Mouse (Mus musculus) adrenal gland, adult 18-20 months (tissue): ENCODE measurements around the gene Ubash3b. TPM values are rescaled to one million over a fixed set of nuclear protein-coding genes. Genes with fewer than 3 reads are reported as not detected.

Experiments
- DNase-seq, 2 experiments: peaks; one replicate each; pipeline ENCODE4 v3.0.0; 2021 to 2022; ENCODE audit warnings: low spot score in 2 of 2
- total RNA-seq, 2 experiments: library from RNA; stranded (reverse); gene quantifications; 1 replicate in 1 of 2; 2 replicates in 1 of 2; pipeline ENCODE4 v1.2.3; 2021

Gene Ubash3b
- total RNA-seq, 2 experiments from 2014 or later: 2.0 to 2.7 TPM

DNA sequence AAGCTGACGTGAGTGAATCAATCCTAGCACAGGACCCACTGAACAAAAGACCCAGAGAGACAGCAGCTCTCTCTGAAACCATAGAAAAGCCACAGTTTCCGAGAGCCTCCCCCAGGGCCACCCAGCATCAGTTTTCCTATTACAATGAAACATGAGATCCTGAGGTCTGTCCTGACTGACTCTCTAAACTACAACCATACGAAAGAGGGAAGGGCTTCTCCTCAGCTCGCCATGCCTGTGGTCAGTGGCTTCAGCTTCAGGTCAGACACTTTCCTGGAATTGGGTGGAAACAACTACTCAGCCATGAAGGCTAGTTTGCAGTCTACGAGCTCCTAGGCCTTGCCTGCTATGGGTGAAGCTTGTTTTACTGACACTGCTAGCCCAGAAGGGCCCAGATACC is 62.4 kb downstream of the Ubash3b start:
- no peak for DNase-seq

DNA sequence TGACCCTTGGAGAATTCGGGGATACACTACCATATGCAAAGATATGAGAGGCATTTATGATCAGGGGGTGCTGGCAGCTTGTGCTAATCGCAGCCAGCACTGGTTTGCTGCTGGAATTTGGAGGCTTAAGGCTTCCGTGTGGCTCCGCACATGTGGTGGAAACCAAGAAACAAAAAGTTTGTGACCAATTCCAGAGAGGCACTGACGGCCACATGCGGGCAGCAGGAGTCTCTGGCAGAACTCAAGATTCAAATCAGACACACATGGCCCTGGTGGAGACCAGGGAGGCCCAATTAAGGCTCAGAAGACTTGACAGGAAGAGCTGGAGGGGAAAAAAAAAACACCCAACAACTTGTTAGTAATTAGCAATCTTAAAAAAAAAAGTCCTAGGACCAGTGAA is 63.4 kb downstream of the Ubash3b start:
- DNase-seq: no peak

DNA sequence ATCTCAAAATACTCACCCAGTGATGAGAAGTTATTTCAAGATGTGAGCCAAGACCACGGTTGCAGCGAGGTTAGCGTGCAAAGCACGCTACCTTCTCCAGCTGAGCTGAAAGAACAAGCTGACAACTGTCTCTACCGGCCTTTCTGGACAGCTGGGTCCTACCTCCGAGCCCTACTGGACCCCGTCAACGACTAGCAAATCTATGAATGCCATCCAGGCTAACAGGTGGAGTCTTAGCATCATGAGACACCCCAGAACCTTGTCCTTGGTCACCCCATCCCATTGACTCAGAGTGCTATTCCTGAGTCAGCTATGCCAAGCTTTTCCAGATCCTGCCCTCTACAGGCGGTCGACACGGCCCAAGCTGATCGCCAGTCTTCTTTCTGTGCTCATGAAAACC is 69.5 kb downstream of the Ubash3b start:
- no peak for DNase-seq

DNA sequence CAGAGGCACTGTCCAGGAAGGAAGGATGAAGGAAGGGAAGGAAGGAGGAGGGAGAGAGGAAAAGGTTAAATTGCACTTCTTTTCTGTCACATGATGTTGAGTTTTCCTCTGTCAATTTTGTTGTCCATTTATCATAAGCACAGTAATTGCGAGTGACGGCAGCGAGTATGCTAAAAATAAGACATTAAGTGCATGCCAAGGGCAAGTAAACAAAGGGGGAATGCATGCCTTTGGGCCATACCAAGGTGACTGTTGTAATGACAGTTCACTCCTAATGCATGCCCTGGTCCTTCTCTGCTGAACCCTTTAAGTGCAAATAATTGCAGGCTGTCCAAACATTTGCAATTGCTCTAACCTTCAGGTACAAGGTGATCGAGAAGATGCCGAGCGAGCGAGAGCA is 70.3 kb downstream of the Ubash3b start:
- DNase-seq: no peak

DNA sequence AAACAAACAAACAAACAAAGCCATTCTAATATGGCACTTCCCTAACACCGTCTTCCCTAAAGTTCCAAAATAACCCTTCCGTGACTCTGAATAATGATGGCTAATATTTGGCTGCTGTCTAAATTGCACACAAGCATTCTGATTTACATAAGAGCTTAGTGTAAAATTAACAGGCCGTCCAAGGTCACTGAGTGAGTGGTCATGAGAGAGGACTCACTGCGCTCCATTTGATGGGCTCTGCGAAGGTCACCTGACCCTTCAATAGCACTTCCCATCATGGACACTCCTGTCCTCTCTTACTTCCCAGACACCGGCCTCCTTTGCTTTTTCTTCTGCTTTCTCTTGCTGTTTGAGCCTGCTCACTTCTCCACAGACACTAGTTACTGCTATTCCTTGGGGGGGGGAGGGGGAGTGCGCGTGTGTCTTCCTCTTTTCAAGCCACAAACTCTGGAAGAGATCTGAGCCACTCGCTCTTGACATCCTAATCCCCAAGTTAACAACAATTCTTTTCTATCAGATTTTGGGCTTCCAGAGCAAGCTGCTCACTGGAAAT is 73.6 kb downstream of the Ubash3b start:
- DNase-seq: no peak

DNA sequence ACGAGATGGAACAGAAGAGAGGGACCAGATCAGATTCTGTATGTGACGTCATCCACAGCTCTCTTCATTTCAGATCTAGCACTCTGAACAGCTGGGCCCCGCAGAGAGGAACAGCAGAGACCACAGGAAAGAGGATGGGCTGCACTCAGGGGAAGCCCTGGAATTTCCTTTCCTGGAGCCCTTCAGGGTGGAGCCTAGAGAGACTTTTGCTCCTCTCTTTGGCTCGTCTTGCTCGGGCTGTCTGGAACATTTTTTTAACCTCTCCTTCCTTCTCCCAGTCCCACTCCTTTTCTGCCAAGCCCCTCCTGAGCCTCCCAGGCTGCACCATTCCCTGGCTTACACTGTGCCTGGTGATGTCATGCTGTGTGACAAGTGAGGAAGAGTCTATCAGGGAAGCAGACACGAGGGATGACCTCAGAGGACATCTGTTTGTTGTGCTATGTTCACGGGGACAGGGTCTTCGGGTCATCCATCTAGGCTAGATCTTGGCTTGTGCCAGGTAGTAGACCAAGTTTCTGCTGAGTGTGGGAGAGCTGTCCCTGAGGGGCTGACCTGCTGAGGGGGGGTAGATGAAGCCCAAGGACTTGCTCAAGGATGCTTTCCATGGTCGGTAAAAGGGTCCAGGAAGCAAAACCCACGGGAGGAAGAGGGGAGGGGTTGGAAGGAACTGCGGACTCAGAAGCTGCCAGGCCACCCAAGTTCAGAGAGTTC is 77.2 kb downstream of the Ubash3b start:
- no peak for DNase-seq

DNA sequence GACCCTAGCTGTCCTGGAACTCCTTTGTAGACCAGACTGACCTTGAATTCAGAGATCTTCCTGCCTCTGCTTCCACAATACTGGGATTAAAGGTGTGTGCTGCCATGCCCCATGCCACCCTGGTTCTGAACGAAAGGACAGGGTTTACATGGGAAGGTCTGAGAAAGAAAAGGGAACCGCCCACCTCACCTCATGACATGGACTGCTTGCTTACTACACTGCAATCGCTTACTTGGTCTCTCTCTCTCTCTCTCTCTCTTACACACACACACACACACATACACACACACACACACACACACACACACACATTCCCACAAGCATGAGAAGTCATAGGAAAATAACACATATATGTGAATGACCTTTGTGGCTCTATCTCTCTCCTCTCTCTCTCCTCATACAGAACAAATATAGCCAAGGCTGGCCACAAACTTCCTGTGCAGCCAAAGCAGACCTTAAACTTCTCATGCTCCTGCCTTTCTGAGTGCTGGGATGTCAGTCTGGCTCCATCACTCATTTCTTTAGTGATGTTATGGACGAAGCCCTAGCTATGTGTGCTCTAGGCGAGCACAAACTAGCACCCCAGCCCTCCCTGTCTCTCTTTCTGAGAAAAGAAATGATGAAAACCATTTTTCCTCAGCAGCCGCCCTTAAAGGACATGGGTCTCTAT is 78.0 kb downstream of the Ubash3b start:
- no peak for DNase-seq

DNA sequence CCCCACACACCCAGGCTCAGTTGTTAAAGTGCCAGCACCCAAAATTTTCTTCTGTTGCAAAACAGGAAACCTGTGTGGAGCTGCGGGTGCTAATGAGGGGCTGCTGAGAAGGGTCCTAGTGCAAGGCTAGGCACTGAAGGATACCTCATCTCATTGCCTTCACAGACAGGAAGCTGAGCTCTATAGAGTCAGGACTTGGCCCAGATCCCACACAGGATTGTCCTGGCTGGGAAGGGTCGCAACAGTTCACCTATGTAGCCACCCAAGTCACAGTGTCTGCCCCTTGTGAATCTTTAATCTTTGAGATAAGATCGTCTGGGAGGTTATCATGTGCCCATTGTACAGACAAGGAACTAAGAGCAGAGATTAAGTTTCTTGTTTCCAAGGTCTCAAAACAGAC is 78.6 kb downstream of the Ubash3b start:
- no peak for DNase-seq

DNA sequence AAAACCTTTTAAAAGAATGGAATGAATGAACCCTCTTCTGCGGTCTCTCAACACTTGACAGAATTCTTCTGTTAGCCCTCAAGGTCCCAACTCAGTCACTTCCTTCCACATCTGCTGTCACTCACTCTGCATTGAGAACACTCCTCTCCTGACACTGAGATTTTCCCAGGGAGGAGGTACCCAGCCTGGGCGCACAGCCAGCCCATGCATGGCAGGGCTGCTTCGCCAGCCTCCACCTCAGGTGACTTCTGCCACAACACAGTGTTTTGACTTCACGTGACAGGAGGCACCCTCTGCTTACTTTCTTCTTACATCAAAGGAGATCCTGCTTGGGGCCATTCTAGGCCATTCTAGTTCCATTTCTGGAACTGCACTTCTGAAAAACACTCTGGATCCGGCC is 80.6 kb downstream of the Ubash3b start:
- DNase-seq: no peak

DNA sequence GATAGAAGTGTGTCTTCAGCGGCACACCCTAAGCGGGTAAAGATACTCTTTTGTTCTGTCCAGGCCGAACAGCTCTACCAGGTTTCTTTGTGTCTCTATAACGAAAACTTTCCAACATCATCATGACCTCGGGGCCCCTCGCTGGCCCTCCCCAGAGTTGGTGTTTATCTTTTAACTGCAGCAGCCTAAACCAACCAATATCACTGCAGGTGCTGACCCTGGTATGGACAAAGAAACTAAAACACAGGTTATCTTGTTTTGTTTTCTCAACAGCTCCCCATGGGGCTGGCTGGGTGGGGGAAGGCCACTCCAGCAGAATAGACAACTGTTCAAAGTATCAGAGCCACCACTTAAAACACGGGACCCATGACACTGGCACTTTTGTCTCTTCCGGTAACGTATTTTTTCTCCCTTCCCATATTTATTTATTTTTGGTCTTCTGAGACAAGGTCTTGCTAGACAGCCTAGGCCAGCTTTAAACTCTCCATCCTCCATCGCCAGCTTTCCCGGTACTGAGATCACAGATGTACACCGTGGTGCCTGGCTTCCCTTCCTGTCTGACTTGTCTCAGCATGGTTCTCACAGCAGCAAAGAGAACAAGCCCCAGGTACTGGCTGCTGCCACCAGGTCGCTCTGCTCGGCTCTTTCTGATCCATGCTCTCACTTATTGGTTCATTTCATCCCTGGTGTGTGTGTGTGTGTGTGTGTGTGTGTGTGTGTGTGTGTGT is 81.9 kb downstream of the Ubash3b start:
- DNase-seq: no peak

DNA sequence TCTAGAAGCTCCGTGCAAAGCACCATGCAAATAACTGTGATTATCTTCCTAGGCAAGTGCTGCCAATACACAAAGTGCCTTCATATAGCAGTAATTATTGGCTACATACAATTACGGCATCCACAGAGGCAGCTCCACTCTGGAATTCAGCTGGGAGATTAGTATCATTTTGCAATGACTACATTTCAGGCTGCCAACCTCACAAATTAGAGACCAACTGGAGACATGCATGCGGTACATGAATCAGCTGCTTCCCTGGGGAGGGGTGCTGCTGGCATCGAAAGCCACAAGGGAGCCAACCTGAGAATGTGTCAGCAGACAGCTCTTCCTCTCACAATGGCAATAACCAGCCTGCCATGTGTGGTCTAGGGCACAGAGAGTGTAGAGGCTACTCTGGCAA is 83.3 kb downstream of the Ubash3b start:
- no peak for DNase-seq

DNA sequence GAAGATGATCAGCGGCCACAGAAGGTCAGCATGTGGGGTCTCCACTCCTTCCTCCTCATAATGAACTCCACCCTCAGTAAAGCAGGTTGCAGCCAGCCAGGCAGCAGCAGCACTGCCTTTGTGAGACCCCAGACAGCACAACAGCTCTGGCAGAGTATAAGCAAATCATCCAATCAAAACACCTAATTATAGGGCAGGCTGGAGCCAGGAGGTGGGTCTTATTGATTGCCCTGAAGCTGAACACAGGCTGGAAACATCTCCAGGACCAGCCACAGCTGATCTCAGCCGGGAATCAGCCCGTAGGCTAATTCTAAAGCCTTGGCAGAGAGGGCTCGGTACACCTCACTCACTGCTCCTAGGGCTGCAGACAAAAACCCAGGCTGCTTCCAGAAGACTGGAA is 85.3 kb downstream of the Ubash3b start:
- DNase-seq: no peak

DNA sequence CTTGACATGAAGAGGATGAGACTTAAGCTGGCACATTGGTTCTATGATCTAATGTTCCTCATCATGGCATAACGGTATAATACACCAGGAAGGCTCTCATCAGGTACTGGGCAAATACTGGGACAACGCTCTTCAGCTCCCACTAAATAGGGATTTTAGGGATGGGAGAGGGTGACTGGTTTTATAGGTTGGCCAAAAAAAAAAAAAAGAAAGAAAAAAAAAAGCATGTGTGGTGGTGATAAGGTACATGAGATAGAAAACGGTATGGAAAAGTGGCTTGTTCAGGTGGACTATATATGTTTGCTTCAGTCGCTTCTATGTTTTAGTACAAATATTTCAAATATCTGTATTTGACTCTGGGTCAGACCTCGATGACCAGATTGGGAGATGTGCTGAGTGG is 86.0 kb downstream of the Ubash3b start:
- DNase-seq: no peak

DNA sequence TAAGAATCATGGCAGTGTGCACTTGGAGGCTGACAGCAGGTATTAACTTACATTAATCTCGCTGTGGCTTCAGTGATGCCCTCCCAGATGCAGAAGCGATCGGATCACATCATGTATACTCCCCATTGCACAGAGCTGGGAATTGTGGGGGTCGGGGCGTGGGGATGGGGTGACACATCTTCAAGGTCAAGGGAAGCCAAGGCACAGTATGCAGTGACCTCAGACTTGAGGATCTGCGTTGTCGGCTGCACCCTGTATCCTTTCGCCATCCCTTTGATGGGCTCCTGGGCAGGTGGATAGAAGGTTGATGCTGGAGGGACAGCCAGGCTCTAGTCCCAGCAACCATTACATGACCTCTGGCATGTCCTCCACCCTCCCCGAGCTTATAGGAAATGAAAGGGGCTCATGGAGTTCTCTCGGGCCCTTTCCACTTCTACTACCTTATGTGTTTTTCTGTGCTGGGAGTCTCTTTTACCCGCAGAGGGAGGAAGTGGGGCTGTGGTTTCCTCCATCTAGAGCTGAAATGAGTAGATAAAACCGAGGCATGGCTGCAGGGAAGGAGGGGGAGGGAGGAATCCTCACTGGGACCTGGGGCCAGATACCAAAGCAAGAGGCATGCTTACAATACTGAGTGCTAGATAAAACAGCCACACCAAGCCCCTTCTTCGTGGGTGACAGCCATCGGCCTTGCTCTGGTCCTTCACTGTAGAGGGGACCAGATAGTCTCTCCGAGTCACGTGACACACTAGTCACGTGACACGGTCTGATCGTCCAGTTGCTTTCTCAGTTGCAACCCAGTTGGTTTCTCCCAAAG is 88.1 kb downstream of the Ubash3b start:
- DNase-seq: no peak

DNA sequence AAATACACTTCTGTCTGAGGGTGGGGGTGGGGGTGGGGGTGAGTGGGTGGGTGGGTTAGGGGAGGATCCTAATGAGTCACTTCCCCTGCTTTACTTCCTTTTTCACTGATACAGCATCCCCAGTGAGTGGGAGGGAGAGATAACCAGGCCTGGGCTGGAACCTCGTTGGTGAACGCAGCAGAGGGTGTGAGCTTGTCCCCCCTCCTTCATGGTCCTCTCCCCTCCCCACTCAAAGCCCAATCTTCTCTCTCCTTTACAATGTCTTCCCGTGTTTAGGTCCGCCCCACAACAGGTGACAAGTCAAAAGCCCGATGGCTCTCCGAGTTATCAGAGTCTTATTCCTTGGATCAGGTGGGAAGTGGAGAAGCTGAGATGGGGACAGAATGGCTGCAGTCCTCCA is 88.7 kb downstream of the Ubash3b start:
- DNase-seq: no peak

DNA sequence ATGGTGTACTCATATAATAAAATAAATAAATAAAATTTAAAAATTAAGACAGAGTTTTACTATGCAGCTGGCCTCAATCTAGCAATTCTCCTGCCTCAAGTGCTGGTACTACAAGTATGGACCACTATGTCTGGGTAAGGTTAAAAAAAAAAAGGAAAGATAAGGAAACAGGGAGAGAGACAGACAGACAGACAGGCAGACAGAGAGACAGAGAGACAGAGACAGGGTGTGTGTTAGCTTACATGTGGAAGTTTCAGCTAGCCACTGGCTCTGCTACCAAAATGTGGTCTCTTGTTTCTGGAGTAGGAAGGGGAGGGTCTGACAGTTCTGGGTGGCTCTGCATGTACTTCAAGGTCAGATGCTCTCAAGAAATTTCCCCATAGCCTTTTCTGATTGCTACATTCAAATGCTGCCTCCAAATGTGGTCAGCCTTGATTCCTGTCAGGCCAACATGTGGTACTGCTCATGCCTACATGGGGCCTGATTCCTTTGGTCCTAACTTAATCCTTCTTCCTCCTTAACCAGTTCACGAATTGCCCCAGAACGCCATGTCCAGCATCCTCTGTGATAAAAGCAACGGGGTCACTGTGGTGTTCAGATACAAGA is 89.5 kb downstream of the Ubash3b start:
- DNase-seq: no peak

DNA sequence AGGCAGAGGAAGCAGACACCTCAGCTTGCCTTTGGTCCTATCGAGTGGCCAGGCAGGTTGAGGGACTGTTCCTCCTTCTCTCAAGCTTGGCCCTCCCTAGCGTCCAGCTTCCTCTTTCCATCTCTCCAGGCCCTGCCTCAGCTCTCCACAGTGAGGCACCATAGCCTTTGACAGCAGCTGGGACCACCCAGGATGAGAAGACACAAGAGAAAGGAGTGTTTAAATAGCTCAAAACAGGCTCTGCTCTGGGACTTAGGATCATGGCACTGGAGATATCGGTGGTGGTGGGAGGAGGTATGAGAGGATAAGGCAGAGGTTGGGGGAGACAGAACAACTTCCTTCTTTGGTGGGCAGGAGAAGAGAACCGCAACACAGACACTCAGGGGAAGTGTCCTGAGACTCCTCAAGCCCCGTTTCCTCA is 90.7 kb downstream of the Ubash3b start:
- no peak for DNase-seq

DNA sequence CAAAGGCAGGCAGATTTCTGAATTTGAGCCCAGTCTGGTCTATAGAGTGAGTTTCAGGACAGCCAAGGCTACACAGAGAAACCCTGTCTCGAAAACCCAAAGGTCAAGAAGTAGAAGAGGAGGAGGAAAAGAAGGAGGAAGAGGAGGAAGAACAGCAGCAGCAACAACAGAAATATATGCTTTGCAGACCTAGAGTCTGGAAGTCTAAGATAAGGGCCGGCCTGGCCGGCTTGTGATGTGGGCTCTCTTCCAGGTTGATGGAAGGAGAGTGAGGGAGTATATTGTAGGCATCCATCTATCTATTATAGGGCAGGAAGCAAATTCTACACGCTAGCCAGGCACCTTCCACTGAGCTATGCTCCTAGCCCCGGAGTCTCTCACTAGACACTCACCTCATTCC is 92.0 kb downstream of the Ubash3b start:
- no peak for DNase-seq

DNA sequence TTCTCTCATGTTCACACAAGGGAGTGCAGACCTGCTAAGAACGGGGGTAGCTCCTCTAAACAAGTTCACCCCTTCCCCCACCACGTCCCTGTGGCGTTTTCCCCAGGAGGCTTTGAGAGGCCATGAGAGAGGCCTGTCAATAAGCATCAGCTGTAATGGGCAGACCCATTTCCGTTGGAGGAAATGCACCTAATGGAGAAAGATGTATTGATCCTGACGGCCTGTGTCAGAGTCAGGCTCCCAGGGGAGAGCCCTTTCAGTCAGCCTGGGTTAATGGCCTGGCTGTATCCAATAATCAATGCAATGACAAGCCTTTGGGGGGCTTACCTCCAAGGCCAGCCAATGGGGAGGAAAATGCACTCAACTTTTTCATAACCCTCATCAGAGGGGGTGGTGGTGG is 100.1 kb downstream of the Ubash3b start:
- DNase-seq: no peak

DNA sequence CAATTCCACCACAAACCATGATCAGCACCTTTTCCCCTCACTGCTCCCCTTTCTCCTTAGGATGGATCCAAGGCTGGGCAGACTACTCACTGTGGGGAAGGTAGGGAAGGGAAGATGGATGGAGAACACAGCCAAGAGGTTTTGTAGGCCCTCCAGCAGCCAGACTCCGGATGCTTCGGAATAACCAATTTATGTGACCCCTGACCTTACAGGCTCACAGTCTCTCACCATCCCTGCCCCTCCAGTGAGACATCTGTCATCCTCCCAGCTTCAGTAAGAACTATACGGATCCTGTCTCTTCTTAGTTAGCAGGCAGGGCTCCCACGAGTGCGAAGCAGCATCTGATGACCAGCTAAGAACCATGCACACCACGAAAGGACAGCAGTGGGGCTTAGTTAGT is 100.9 kb downstream of the Ubash3b start:
- no peak for DNase-seq
